Mouse (Mus musculus) testis, adult 2 months (tissue): ENCODE measurements at regions not wholly inside any gene's neighbourhood (a gene's known extent, or its start where the extent isn't known, plus 50 kb on each side); places are given as distances from the start of the nearest gene placed in this dataset.

Source experiments
- H3K27ac ChIP-seq: fragments of 200-500 bp; 2 replicates; pipeline ENCODE4 v1.5.1; 2012; ENCODE audit warnings: low read depth, low read length; ENCODE audit not compliant: control insufficient read depth, insufficient read depth
- H3K27me3 ChIP-seq: fragments of 200-500 bp; 2 replicates; pipeline ENCODE4 v1.6.1; 2012; ENCODE audit warnings: mild to moderate bottlenecking, low read length, moderate library complexity; ENCODE audit not compliant: control insufficient read depth, insufficient read depth
- H3K36me3 ChIP-seq: fragments of 200-500 bp; 2 replicates; pipeline ENCODE4 v1.6.1; 2012; ENCODE audit warnings: mild to moderate bottlenecking, low read length; ENCODE audit not compliant: control insufficient read depth, insufficient read depth
- H3K4me1 ChIP-seq: fragments of 200-500 bp; 2 replicates; pipeline ENCODE4 v1.6.1; 2012; ENCODE audit warnings: low read length; ENCODE audit not compliant: control insufficient read depth, insufficient read depth
- H3K4me3 ChIP-seq: fragments of 200-500 bp; 2 replicates; pipeline ENCODE4 v1.5.1; 2012; ENCODE audit warnings: low read depth, mild to moderate bottlenecking, low read length, moderate library complexity, mixed read lengths; ENCODE audit not compliant: control insufficient read depth
- CTCF ChIP-seq: fragments of 200-500 bp; IDR thresholded peaks from 2 replicates; pipeline ENCODE4 v1.5.1; 2012; ENCODE audit warnings: low read depth, mild to moderate bottlenecking, inconsistent platforms, low read length, moderate library complexity; ENCODE audit not compliant: control insufficient read depth, insufficient read depth, insufficient replicate concordance
- POLR2A ChIP-seq: fragments of 200-500 bp; IDR thresholded peaks from 2 replicates; pipeline ENCODE4 v1.6.1; 2012; ENCODE audit warnings: low read depth, mild to moderate bottlenecking, inconsistent platforms, low read length, moderate library complexity; ENCODE audit not compliant: control insufficient read depth

GRCm38 (mm10) chr2:21056450-21057210 lies 87.9 kb upstream of the Arhgap21 start:
- no peak overlapping the region for H3K4me3 ChIP-seq
- no peak overlapping the region for H3K27ac ChIP-seq
- no peaks in the 10 kb centered on the region for H3K27me3 ChIP-seq
- TF ChIP-seq POLR2A (no peak), CTCF (no peak)
- no peaks in the 10 kb centered on the region for H3K4me1 ChIP-seq
- H3K36me3 ChIP-seq, result no peaks in the 10 kb centered on the region

GRCm38 (mm10) chr2:21055416-21055815 lies 86.7 kb upstream of the Arhgap21 start:
- TF ChIP-seq POLR2A, result no peak
- TF ChIP-seq CTCF, result no peak
- Histone ChIP-seq H3K4me1 (no peaks in the 10 kb centered on the region), H3K27ac (no peak overlapping the region), H3K27me3 (no peaks in the 10 kb centered on the region), H3K4me3 (no peak overlapping the region), H3K36me3 (no peaks in the 10 kb centered on the region)

DNA sequence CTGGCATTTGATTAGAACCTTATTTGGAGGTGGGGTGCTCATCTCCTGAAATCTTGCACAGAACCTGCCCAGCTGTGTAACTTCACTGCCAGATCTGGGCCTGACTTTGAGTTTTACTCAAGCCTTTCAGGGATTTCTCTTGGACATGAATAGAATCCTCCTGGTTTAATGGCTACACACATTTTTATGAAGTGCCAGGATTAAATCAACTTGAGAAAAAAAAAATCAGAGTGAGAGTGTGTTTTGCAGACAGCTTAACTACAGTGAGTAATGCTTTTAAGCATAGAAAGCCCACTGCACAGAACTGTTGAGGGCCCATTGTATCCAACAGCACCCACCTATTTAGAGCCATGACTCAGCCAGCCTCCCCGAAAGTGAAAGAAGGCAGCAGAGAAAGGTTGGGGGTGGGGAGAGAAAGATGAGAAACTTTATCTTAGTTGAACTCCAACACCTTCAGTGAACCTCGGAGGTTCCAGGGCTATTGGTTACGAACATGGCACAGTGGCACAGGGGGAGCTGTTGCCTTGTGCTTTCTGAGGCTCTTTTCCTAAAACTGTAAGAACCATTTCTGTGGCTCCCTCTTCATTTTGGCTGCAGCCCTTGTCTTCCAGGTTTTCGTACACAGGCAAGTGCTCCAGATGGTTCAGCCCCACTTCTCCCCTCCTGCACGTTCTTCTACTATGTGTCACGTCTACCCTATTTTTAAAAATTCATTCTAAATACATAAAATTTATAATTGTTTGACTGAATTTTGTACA lies 85.8 kb upstream of the Arhgap21 start:
- no peaks in the 10 kb centered on the region for H3K4me1 ChIP-seq
- H3K36me3 ChIP-seq, result no peaks in the 10 kb centered on the region
- H3K4me3 ChIP-seq, result no peak overlapping the region
- H3K27me3 ChIP-seq, result no peaks in the 10 kb centered on the region
- TF ChIP-seq POLR2A (no peak), CTCF (no peak)
- H3K27ac ChIP-seq, result no peak overlapping the region

DNA sequence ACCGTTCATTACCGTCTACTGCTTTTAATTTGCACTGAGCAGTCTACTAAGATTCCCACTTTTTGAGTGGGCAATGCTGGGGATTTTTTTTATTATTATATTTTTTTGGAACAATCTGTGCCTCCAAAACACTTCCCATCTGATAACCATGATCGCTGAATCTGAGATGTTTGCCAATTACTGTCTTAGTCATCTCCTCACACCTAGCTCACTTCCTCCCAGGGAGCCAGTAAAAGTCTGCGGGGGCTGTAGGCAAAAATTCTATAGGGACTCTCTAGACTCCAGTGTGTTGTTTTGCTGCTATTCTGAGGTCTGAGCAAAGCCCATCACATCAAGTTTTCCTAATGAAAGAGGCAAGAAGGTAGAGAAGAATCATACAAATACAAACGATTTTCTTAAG lies 84.9 kb upstream of the Arhgap21 start:
- Histone ChIP-seq H3K27ac (no peak overlapping the region), H3K36me3 (no peaks in the 10 kb centered on the region), H3K27me3 (no peaks in the 10 kb centered on the region), H3K4me3 (no peak overlapping the region), H3K4me1 (no peaks in the 10 kb centered on the region)
- TF ChIP-seq CTCF (no peak), POLR2A (no peak)

DNA sequence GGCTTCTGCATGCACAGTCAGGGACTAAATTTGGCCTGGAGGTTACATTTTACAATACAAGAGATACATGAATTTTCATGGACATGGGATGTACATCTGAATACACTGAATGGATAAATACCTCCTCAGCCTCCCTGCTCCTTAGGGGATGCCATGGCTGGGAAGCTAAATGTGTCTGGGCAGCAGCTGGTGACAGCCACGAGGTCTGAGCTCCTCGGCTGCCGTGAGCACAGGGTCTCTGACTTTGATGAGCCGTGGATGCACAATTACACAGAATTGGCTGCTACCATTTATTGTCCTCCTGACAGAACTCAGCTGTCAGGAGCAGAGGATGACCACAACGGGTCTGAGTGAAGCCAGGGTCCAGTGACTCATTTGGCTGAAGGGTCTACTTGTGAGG lies 80.3 kb upstream of the Arhgap21 start:
- Histone ChIP-seq H3K27ac (no peak overlapping the region), H3K4me1 (no peaks in the 10 kb centered on the region), H3K36me3 (no peaks in the 10 kb centered on the region), H3K27me3 (no peaks in the 10 kb centered on the region), H3K4me3 (no peak overlapping the region)
- no peak for TF ChIP-seq POLR2A
- no peak for TF ChIP-seq CTCF

DNA sequence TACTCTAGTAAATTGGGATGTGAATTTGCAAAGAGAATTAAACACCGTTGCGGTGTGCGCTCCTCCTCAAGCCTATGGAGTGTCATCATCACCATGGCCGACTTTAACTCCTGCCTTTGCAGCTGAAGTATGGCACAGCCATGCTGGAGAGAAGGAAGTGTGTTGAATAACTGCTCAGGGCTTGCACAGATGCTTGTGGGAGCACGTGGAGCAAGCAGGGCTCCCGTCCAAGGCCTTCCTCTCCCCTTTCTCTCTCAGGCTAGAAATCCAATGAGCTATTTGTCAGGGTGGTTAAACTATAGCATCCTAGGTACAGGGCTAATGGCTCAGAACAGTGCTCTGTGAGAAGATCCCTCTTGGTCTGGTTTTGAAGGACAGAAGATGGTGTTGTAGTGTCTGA lies 79.5 kb upstream of the Arhgap21 start:
- no peak for TF ChIP-seq CTCF
- TF ChIP-seq POLR2A, result no peak
- Histone ChIP-seq H3K4me1 (no peaks in the 10 kb centered on the region), H3K4me3 (no peak overlapping the region), H3K36me3 (no peaks in the 10 kb centered on the region), H3K27me3 (no peaks in the 10 kb centered on the region), H3K27ac (no peak overlapping the region)

DNA sequence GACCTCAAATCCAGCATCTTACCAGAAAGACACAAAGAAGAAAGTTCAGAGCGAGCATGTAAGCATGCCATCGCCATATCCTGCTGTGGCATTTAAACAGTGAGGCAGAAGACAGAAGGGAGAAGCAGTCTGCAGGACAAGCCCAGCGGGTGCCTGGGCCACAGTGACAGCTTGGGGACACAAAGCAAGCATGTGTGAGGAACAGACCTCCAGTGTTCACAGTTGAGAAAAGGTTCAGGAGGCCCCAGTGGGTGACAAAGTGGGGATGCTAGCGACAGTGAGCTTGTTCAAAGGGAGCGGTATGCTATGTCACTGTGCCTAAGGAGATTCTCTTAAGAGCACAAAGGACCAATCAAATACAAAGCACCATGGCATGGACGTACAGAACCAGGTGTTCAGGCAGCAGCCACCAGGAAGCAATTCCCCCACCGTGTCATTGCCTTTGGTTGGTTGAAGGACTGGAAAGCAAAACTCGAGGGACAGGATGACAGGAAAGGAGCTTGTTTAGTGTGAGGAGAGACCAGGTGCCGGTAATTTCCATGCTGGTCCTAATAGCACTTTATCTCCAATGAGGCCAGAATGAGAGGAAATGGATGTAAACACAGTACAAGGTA lies 77.9 kb upstream of the Arhgap21 start:
- no peak overlapping the region for H3K4me3 ChIP-seq
- no peaks in the 10 kb centered on the region for H3K27me3 ChIP-seq
- no peak overlapping the region for H3K27ac ChIP-seq
- TF ChIP-seq POLR2A (no peak), CTCF (no peak)
- H3K4me1 ChIP-seq, result no peaks in the 10 kb centered on the region
- no peaks in the 10 kb centered on the region for H3K36me3 ChIP-seq
